Mouse (Mus musculus) 416B (cell line): ENCODE data around the gene Fmnl3.

ENCODE experiments used
- DNase-seq: peaks from one replicate; pipeline ENCODE4 v3.0.0; 2011; ENCODE audit warnings: low read depth

Fmnl3 gene

DNA sequence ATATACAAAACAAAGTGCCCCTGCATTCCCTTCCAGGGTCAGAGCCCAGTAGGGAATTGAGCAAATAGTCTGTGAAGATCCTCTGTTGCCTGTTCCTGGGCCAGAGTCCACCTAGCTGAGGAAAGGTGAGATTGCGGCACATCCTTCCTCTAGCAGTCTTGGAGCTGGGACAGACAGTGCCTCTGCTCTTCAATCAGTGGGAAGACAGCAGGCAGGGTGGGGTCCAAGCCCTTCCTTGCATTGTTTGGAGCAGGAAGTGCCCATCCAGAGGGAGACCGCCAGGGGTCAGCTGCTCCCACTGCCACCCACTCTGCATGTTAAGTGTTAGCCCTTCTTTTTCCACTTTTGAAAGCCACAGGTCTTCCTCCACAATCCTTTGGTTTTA is 53.0 kb downstream of the Fmnl3 start:
- no peak for DNase-seq

DNA sequence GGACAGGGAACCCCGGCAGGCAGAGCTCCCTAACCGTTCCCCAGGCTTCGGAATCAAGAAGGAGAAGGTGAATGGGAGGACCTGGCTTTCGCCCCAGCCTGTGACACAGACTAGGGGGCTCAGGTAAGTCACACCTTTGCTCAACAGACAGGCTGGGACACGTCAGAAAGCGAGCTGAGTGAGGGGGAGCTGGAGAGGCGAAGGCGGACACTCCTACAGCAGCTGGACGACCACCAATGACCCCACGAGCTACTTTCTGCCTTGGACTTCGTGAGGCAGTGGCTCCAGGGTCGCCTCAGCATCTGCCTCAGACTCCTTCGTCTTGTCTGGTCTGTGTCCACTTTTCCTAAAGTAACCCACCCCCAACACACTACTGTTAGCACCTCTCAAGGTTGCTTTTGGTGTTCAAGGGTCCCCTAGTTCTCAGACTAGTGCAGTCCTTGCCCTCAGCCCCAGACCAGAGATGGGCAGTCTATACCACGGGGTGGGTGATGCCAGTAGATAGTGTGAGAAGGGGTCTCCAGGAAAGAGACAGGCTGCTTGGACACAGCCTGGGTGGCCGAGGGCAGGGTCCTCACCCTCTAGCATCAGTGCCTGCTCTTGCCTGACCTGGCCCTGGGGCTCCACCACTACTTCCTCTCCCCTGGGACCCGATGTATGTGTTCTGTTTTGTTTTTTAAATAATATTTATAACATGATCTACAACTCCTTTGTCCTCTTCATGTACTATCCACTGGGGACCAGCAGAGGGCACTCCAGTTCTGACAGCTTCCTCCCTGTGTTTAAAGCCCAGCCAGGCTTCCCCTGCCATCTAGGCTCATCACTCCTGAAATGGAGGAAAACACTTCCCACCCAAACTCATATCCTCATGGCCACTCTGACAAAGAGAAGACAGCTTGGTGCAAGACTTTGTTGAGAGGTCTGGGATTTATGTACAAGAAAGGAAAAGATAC is 53.7 kb downstream of the Fmnl3 start:
- DNase-seq: peak; percentile 74

DNA sequence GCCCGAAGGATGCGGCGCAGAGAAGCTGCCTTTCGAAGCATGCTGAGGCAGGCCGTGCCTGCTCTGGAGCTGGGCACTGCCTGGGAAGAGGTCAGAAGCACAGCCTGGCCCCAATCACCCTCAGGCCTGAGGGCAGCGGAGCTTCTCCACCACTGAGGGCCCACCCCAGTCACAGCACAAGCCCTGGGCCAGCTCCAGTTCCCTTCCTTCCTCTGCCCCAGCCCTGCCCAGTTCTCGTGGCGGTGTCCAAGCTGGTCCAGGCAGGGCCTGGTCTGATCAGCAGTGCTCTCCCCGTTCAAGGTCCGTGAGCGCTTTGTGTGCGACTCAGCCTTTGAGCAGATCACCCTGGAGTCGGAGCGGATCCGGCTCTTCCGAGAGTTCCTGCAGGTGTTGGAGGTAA is 55.4 kb downstream of the Fmnl3 start:
- no peak for DNase-seq

DNA sequence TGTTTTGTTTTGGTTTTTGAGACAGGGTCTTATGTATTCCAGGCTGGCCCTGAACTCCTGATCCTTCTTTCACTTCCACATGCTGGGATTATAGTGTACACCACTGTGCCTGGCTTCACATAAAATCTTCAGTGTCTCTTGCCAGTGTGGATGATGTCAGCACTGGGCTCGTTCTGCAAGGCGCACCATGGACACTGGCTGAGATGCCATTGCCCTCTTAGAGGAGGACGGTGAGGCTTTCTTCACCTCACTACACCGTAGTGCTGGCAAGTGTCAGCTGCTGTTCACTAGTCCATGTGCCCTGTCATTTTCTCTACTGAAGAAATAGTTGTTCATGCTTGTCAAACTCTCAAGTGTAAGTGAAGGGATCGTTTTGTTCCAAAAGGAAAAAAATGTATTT is 59.7 kb downstream of the Fmnl3 start:
- DNase-seq: no peak

DNA sequence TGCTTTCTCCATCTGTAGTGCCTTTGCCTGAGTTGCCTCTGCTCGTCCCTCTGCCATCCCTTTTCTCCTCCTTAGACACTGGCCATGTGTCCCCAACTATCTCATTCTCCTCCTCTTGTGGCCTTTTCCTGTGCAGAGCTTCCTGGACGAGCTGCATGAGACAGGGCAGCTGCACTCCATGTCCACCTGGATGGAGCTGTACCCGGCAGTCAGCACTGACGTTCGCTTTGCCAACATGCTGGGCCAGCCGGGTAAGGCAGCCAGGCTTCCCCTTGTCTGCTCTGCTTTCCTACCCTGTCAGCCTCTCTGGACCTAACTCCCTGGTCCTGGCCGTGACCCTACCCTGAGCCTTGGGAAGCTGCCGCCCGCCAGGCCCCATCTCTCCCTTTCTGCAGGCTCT is 60.7 kb downstream of the Fmnl3 start:
- DNase-seq: no peak

DNA sequence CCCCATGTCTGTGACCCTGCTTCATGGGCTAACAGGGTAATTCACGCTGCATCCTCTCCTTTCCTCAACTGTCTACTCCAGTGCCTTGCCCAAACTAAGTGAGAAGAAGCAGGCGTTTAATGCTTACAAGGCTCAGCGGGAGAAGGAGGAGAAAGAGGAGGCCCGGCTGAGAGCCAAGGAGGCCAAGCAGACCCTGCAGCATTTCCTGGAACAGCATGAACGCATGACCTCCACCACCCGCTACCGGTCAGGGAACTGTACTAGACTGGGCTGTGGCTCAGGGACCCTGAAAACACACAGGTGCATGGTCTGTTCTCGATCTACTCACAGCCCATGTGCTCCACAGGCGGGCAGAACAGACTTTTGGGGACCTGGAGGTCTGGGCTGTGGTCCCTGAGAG is 62.8 kb downstream of the Fmnl3 start:
- no peak for DNase-seq

DNA sequence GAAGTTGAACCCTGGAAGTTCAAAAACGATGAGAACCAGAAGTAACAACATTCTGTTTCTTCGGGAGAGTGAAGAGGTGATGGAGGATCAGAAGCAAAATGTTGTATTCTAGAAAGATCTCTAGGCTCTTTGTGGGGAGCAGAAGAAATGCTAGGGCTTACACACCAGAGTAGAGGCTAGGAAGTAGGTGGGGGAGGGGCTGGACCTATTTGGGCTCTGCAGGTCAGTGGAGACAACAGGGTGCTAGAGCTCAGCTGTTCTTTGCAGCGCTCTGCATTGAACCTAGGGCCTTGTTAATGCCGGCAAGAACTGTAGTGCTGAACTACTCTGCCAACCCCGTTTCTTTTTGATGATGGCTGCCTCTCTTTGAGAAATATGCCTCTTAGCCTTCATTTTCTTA is 74.1 kb downstream of the Fmnl3 start:
- DNase-seq: no peak

DNA sequence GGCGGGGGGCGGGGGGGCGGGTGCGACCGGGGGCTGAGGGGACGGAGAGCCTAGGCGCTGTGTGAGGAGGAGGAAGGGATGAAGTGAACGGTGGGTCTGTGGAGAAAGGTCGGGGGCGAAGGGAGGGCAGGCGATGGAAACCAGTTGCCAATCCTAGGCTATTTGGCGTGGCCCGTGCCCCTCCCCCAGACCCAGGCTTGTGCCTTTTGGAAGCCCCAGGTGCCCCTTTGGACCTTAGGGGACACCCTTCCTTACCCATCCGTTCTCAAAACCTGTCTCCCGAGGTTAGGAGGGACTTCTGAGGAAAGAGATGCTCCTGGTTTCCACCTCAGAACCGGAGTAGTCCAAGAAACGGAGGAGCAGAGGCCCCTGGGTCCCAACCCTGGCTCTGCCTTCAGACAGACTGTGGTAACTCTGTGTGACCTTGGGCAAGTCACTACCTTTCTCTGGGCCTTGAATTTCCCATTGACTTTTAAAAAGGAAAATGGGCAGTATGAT is 74.7 kb downstream of the Fmnl3 start, which contains the start of gene Fam186b:
Fam186b (minus strand) TSS at position 405 of the 498 bp plus-strand sequence.
- DNase-seq: peak; percentile 23

DNA sequence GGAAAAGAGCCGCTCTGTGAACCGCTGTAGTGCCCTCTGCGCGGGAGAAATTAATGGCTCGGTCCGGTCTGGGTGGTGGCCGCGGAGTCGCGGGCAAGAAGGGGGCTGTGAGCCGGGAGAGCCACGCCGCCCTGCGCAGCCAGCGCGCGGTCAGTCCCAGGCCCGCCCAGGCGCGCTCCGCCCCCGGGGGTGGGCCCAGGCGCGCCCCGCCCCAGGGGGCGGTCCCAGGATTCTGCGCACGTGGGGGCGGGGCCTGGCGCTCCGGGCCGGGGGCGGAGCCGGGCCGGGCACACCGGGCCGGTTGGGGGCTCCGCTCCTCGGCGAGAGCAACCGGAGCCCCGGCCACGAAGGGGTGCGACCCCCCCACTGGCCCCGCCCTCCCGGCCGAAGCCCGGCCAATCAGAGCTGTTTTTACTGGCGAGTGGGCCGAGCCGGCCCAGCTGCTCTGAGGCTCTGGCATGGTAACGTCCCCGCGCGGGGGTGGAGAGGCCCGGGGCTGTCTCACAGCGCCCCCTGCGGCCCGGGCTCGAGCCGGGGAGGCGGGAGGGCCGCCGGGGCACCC is 75.4 kb downstream of the Fmnl3 start, which contains the start of gene Prpf40b:
Prpf40b (plus strand) TSS at position 275 of the 562 bp plus-strand sequence.
- peak; percentile 83 for DNase-seq

DNA sequence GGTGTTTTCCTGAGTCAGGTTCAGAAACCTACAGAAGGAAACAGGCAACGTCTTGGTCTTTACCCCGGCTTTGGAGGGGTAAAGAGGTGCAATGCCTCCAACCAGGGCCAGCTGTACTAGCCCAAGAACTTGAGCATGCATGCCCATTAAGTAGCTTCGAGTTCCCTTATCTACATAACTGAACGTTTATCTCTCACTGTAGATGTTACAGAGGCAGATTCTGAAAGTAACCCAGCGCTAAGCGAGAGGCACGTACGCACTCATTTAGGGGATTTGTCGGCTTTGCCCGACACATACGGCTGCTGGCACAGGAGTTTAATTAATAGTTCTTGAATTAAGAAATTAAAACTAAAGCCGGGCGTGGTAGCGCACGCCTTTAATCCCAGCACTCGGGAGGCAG is 76.0 kb downstream of the Fmnl3 start:
- DNase-seq: peak; percentile 65

DNA sequence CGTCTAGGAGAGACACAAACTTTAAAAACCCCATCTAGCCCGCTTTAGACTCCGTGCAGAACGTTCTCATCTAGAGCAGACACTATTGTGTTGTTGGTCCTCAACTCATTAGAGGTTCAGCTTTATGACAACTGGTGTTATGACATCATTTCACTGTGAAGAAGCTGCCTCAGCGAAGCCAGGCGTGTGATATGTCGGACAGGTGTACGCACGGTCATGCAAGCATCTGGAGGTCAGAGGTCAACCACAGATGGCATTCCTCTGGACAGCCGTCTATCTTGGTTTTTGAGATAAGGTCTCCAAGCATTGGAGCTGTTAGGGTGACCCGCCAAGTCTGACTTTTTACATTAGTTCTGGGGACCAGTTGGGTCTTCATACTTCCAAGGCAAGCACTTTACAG is 79.7 kb downstream of the Fmnl3 start:
- DNase-seq: no peak

DNA sequence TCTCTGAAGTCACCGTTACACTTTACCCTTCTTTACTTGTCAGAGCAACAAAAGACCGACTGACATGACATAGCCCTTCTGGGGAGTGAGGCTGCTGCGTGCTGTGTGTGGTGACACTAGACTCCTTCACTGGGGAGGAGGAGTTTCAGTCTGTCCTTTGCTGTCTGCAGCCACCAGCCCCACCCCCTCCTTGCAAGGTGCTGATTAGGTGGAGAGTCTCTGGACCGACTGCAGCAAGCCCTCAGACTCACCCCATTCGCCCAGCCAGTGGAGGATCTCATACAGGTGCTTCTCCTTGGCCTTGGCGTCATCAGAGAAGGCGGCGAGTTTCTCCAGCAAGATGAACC is 85.1 kb downstream of the Fmnl3 start:
- no peak for DNase-seq

DNA sequence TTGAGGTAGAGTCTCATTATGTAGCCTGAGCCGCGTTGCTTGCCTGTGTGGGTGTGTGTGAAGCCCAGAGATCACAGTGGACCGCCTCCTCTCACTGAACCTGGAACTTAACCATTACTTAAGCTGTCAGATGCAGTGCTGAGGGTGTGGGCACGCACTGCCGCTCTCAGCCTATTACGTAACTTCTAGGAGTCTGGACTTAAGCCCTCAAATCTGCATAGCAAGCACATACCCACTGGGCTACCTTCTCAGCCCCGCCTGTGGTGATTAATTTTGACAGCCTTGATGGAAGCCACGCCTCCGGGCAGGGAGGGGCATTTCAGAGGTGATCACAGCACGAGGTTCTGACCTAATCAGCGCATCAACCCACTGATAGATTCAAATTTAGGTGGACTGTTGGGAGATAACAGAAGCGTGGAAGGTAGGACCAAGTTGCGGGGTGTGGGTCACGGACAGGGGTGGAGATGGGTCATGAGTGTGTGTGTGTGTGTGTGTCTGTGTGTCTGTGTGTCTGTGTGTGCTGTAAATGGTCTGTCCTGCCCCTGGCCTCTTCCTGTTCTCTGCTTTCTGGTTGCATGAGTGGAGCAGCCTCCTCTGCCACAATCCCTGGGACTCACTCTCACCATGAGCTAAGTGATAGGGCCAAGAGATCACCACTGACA is 85.6 kb downstream of the Fmnl3 start:
- peak; percentile 82 for DNase-seq

DNA sequence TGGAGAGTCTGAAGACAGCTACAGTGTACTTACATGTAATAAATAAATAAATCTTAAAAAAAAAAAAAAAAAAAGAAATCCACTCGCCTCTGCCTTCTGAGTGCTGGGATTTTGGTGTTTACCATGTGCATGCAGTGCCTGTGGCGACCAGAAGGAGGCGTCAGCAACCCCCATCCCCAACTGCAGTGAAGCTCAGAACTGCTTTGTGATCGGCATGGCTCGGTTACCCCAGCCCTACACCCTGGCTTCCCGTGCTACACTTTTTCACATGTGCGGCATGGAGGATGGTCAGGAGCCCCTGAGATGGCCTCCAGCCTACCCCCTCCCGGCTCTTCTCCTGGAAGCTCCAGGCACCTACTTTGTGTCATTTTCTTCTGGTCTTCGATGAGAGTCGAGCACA is 86.8 kb downstream of the Fmnl3 start:
- DNase-seq: peak; percentile 45

DNA sequence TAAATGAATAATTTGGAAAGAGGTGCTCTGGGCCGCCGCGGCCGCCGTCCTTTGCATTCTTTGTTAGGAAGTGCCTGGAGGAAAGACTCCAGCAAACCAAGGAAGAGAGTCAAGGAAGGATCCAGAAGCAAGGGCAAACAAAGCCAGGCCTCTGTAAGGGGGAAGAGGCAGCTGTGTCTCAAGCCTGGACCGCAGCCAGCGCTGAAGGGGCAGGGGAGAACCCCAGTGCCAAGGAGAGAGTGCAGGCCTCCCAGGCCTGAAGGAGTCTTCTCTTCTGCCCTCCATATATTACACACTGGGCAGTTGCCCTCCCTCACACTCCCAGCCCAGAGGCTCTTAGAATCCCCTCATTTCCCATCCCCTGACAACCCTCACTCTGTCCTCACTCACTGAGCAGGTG is 92.0 kb downstream of the Fmnl3 start:
- no peak for DNase-seq

DNA sequence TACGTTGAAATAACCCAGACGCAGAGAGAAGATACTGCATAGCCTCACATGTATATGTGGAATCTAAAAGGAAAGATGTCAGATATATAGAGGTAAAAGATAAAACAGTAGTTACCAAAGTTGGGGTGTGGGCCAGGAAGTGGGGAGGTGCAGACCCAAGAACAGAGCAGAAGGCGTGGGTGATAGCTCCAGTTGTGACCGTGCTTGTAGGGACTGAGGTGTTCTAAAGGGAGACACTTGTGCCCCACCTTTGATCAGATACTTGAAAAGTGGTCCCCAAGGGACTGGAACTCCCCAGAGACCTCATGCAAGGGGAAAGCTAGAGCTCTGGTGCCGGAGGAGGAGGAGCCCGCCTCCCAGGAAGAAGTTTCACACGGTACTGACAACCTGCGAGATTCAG is 94.2 kb downstream of the Fmnl3 start:
- no peak for DNase-seq
